Mouse (Mus musculus) forebrain, postnatal 0 days (tissue): ENCODE data around the gene 5730596B20Rik. TPM values are rescaled to one million over a fixed set of nuclear protein-coding genes. Genes with fewer than 3 reads are reported as not detected.

ENCODE experiments used
- ATAC-seq: fragments of 200-750 bp; cut with Nextera tagmentation; 2 replicates; pipeline ENCODE4 v1.8.0; 2017; ENCODE audit warnings: mild to moderate bottlenecking, moderate library complexity
- DNase-seq: peaks from one replicate; pipeline ENCODE4 v3.0.0-alpha.2; 2015
- H3K27ac ChIP-seq: fragments of 300-500 bp; sonication (generic); 2 replicates; pipeline ENCODE4 v1.5.1; 2014; ENCODE audit warnings: low read depth, mild to moderate bottlenecking, antibody characterized with exemption, low read length, moderate library complexity, mixed read lengths
- H3K27me3 ChIP-seq: fragments of 300-500 bp; sonication (generic); 2 replicates; pipeline ENCODE4 v1.6.1; 2014; ENCODE audit warnings: mild to moderate bottlenecking, low read length, mixed read lengths; ENCODE audit not compliant: insufficient read depth
- H3K36me3 ChIP-seq: fragments of 300-500 bp; sonication (generic); 2 replicates; pipeline ENCODE4 v1.6.1; 2014; ENCODE audit warnings: mild to moderate bottlenecking, moderate library complexity; ENCODE audit not compliant: insufficient read depth
- H3K4me1 ChIP-seq: fragments of 300-500 bp; sonication (generic); 2 replicates; pipeline ENCODE4 v1.6.1; 2014; ENCODE audit warnings: antibody characterized with exemption; ENCODE audit not compliant: insufficient read depth
- H3K4me2 ChIP-seq: fragments of 300-500 bp; sonication (generic); 2 replicates; pipeline ENCODE4 v1.6.1; 2014; ENCODE audit warnings: low read depth, mild to moderate bottlenecking, moderate library complexity
- H3K4me3 ChIP-seq: fragments of 300-500 bp; sonication (generic); 2 replicates; pipeline ENCODE4 v1.5.1; 2014; ENCODE audit warnings: low read depth, low read length, mixed read lengths
- H3K9ac ChIP-seq: fragments of 300-500 bp; sonication (generic); 2 replicates; pipeline ENCODE4 v1.6.1; 2014; ENCODE audit warnings: mild to moderate bottlenecking
- H3K9me3 ChIP-seq: fragments of 300-500 bp; sonication (generic); 2 replicates; pipeline ENCODE4 v1.6.1; 2016; ENCODE audit warnings: low read length
- CTCF ChIP-seq: sonication (generic); IDR thresholded peaks from 2 replicates; pipeline ENCODE4 v1.5.1; 2016; ENCODE audit warnings: antibody characterized with exemption, control low read depth, low read depth
- WGBS: fragments of 180-500 bp; shearing (Covaris S2); extraction: QIAGEN DNeasy Blood & Tissue Kit; methylation state at CpG from one replicate; pipeline ENCODE4 v1.1.7; 2014; 5-methylcytosine and 5-hydroxymethylcytosine counted together
- polyA plus RNA-seq: library from polyadenylated mRNA; unstranded; fragments of >200 nt; fragmentation: Nextera tagmentation; extraction: Ambion mirVana; gene quantifications from 2 replicates; pipeline ENCODE4 v1.2.1, GENCODE M21; 2015
- total RNA-seq: library from RNA; depleted of rRNA; stranded (reverse); fragments of >200 nt; gene quantifications from 2 replicates; pipeline ENCODE4 v1.2.3, GENCODE M21; 2014

5730596B20Rik gene
- total and polyA plus RNA-seq, 2 experiments from 2014 or later, result not detected

DNA sequence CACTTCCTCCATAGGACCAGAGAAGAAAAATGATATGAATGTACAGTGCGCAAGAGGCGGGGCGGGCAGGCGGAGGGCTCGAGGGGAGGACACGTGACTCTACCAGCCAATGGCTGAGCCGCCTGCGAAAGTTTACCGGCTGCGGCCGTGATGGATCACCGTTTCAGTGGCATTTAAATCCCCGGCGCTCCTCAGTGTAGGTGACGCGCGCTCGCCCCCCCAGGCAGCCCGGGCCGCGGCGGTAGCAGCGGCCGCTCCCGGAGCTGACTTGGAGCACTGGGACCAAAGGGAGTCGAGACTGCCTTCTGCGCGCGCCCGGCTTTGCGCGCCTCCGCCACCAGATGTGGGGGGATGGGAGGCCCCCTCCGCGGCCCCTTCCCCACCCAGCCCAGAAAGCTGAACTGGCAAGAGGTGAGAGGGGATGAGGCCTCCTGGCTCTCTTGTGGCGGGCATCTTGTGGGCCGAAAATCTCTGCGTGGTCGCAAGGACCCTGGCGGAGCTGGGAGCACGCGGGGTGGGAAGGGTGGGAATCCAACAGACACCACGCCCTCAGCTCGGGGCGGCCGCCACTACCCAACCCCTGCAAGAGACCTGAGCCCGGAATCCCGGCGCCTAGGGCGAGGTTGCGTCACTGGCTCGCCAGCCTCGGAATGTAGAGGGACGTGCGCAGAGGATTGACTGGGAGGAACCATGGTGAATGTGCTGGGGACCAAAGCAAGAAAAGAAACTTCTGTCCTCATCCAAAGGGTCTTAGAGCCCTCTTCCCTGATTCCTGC is 18.8 kb upstream of the 5730596B20Rik start, which contains the start of gene Hoxa1:
Gene Hoxa1, minus strand, starts transcription at position 42 of the 776 bp plus-strand sequence.
- H3K27me3 ChIP-seq, result peaks cover 93% of the 10 kb centered on the region
- DNase-seq, result no peak
- 3% methylated on average over 54 of the region's 55 CpGs for WGBS
- H3K9ac ChIP-seq, result no peak within 1 kb of the TSS
- no peaks in the 10 kb centered on the region; the same call in 1 of the 2 replicates for H3K4me1 ChIP-seq
- H3K4me2 ChIP-seq, result peak within 1 kb of the TSS; percentile 80
- H3K4me3 ChIP-seq, result peak within 1 kb of the TSS; percentile 42
- no peaks in the 10 kb centered on the region for H3K9me3 ChIP-seq
- no peak within 1 kb of the TSS for H3K27ac ChIP-seq
- no peaks in the 10 kb centered on the region for H3K36me3 ChIP-seq
- ATAC-seq, result peak; percentile 61
- no peak for TF ChIP-seq CTCF

DNA sequence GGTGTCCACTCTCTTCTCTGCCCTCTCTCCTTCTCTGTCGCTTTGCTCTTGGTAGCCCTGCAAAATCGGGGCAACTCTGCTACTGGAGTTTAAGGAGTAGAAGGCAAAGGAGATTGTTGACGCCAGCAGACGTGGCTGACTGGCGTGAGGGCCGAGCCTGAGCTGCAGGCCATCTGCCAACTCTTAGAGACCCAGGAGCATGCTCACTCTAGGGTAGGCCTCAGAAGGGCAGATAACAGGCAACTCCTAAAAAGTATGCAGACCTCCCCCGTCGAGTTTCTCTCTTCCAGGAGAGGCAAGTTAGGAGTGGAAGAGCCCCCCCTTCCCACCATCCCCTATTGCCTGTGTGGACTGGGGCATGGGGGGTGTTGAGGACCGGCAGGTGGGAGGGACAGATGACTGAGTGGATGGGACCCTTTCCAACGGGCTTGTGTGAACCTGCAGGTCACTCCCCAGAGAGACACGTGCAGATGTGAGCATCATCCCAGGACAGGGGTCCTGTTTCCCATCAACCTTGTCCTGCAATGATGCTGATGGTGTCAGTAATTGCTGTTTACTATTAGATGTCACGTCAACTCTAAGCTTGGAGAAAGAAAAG is 18.0 kb upstream of the 5730596B20Rik start:
- no peak for TF ChIP-seq CTCF
- ATAC-seq (no peak), DNase-seq (no peak)
- Histone ChIP-seq H3K27me3 (peaks cover 94% of the 10 kb centered on the region), H3K4me1 (no peaks in the 10 kb centered on the region; the same call in 1 of the 2 replicates), H3K4me2 (0 out of 2 replicates have a peak overlapping the region, but pooled peaks have one; percentile 80), H3K9me3 (no peaks in the 10 kb centered on the region), H3K9ac (no peak overlapping the region), H3K36me3 (no peaks in the 10 kb centered on the region), H3K27ac (no peak overlapping the region), H3K4me3 (0 out of 2 replicates have a peak overlapping the region, but pooled peaks have one; percentile 42)
- 2% methylated on average over 12 of the region's 12 CpGs for WGBS

DNA sequence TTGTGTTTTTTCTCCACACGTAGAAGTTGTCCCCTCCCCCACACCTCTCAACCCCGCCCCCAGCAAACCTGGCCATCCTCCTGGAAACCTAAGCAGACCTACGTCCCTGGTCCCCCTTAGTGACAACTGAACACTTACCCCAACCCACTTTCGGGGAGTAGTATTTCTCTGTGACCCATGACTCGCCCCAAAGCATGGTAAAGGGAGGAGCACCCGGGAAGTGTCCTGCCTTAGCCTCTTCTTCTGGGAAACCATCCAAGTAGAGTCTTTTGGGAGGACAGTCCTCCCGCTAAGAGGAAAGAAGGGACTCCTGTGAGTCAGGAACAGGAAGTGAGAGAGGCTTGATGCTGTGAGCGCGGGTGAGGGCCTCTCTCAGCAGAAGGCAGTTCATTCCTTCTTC is 17.3 kb upstream of the 5730596B20Rik start:
- Histone ChIP-seq H3K4me2 (no peak overlapping the region), H3K27ac (no peak overlapping the region), H3K27me3 (peaks cover 92% of the 10 kb centered on the region), H3K4me1 (no peaks in the 10 kb centered on the region; the same call in 1 of the 2 replicates), H3K9ac (no peak overlapping the region), H3K4me3 (no peak overlapping the region), H3K36me3 (no peaks in the 10 kb centered on the region), H3K9me3 (no peaks in the 10 kb centered on the region)
- TF ChIP-seq CTCF, result no peak
- ATAC-seq (no peak), DNase-seq (no peak)
- 5% methylated on average over 9 of the region's 9 CpGs for whole genome bisulfite sequencing

DNA sequence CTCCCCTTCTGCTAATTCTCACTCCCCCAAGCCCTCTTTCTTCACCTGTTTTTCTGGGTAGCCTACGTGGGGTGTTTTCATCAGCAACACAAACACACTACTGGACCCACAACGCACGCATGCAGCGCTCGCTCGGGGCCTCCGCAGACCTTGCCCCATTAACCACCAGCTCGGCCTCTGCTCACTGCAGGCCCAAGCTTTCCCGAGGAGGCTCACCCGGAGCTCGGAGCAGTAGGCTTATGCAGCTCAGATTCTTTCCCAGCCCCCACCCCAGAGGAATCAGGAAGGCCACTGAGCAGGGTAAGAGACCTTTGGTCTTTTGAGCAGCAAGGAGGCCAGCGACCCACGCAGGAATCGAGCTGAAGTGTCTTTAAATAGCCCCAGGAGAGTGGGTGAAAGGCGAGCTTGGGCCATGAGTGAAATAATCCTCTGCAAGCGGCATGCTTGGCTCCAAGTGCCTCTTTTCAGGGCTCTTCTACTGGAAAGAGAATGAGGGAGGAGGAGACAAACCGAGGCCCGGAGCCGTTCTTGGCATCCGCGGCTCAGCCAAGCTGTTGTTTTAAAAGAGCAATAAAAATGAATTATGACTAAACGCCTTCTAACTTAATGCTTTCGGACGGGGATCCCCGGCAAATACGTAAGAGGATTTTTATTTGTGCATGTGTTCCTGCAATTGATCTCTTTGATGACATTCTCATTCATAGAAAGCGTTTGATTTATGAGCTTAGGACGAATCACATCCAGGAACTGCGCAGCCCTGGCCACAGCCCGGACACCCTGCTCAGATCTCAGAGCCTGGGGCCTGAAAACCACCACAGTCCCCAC is 16.6 kb upstream of the 5730596B20Rik start:
- DNase-seq (peak; percentile 53), ATAC-seq (no peak)
- H3K36me3 ChIP-seq, result no peaks in the 10 kb centered on the region
- peaks cover 93% of the 10 kb centered on the region for H3K27me3 ChIP-seq
- H3K27ac ChIP-seq, result no peak overlapping the region
- TF ChIP-seq CTCF, result no peak
- WGBS, result 2% methylated on average over 30 of the region's 30 CpGs
- no peak overlapping the region for H3K4me3 ChIP-seq
- no peaks in the 10 kb centered on the region for H3K9me3 ChIP-seq
- H3K4me1 ChIP-seq, result no peaks in the 10 kb centered on the region; the same call in 1 of the 2 replicates
- H3K9ac ChIP-seq, result no peak overlapping the region
- H3K4me2 ChIP-seq, result no peak overlapping the region

DNA sequence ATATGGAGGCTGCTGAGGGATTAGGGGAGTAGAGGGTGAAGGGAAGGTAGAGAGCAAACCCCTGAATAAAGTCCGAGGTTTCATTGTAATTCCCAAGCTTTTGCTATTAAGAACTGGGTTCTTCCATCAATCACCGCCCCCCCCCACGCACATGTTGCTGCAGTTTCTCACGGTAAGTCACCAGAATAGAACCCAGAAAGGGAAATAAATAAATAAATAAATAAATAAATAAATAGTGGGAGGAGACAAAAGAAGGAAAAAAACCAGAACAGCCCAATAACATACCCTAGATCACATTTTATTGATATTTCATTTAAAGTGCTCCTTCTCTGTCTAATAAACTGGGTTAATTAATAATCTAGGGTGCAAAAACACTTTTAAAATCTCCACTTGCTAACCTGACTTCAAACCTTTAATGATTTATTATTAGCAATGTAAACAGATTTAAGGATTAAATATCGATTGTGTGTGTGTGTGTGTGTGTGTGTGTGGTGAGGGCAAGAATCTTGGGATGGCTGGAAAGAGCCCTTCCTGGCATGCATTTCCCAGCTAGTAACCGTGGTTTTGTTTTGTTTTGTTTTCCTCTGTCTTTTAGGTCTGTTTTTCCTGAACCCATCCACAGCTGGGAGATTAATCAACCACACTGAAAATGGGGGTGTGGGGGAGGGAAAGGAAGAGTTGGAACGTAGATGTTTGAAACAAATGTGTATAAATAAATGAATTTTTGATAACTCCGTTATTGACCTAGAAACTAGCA is 15.8 kb upstream of the 5730596B20Rik start:
- Histone ChIP-seq H3K36me3 (no peaks in the 10 kb centered on the region), H3K4me2 (no peak overlapping the region), H3K4me3 (no peak overlapping the region), H3K9ac (no peak overlapping the region), H3K27ac (no peak overlapping the region), H3K9me3 (no peaks in the 10 kb centered on the region), H3K27me3 (peaks cover 93% of the 10 kb centered on the region), H3K4me1 (no peaks in the 10 kb centered on the region; the same call in 1 of the 2 replicates)
- WGBS, result 4% methylated on average over 8 of the region's 8 CpGs
- TF ChIP-seq CTCF, result no peak
- DNase-seq (no peak), ATAC-seq (no peak)

DNA sequence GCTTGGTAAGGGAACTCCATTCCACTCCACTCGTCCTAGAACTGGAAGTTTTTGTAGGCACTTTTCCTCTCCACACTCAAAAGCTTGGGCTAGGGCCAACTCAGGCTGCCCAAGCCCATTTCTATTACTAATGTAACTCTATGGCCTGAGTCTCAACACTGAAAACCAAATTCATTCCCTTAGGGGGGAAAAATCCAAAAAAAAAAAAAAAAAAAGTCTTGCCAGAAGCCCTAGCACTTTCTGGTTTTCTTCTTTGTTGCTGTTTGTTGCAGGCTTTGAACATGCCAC is 15.3 kb upstream of the 5730596B20Rik start:
- H3K4me2 ChIP-seq, result no peak overlapping the region
- H3K4me1 ChIP-seq, result no peaks in the 10 kb centered on the region; the same call in 1 of the 2 replicates
- DNase-seq, result no peak
- no peaks in the 10 kb centered on the region for H3K36me3 ChIP-seq
- no peaks in the 10 kb centered on the region for H3K9me3 ChIP-seq
- TF ChIP-seq CTCF, result no peak
- 5% methylated on average over 1 of the region's 1 CpGs for WGBS
- no peak overlapping the region for H3K9ac ChIP-seq
- ATAC-seq, result no peak
- H3K27ac ChIP-seq, result no peak overlapping the region
- H3K4me3 ChIP-seq, result no peak overlapping the region
- H3K27me3 ChIP-seq, result peaks cover 93% of the 10 kb centered on the region
